Mouse (Mus musculus) kidney, adult 9 months (tissue): Measurements from ENCODE around the gene Cmss1.
A peak's percentile ranks its signal among the peaks of the same experiment; 100 is the strongest.

ENCODE experiments used
- DNase-seq: peaks from one replicate; pipeline ENCODE4 v3.0.0; 2022

Gene Cmss1

GRCm38 (mm10) chr16:57606444-57607227 lies at the start of gene Cmss1:
Cmss1 (minus strand) TSS chr16:57606864.
- DNase-seq = peak; percentile 81

- peak; percentile 65 for DNase-seq
Measured at GRCm38 (mm10) chr16:57649888-57650287, 43.2 kb upstream of the Cmss1 start.

- DNase-seq = no peak
Measured at GRCm38 (mm10) chr16:57641346-57641885, 34.8 kb upstream of the Cmss1 start.

GRCm38 (mm10) chr16:57634766-57635165 lies 28.1 kb upstream of the Cmss1 start:
- no peak for DNase-seq

DNA sequence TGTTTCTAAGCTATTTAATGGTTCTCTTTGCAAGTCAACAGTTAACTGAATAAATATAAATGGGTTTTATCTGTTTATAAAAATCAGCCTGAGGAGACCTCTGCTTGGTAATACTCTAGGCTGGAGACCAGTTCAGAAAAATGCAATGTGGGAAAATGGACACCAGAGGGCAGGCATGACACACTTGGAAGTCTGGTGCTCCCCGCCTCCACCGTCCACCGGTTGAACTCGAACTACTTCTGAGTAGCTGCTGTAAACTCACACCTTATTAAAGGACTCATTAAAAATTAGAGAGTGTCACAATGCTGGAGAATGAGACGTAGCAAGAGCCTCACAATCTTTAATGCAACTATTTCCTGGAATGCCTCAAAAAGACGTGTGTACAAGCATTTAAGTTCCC lies 27.5 kb upstream of the Cmss1 start:
- peak; percentile 77 for DNase-seq

GRCm38 (mm10) chr16:57611768-57612167 lies 5.1 kb upstream of the Cmss1 start:
- peak; percentile 44 for DNase-seq

GRCm38 (mm10) chr16:57601031-57601430 lies 5.6 kb downstream of the Cmss1 start:
- no peak for DNase-seq

GRCm38 (mm10) chr16:57597295-57597957 lies 9.2 kb downstream of the Cmss1 start:
- no peak for DNase-seq

DNA sequence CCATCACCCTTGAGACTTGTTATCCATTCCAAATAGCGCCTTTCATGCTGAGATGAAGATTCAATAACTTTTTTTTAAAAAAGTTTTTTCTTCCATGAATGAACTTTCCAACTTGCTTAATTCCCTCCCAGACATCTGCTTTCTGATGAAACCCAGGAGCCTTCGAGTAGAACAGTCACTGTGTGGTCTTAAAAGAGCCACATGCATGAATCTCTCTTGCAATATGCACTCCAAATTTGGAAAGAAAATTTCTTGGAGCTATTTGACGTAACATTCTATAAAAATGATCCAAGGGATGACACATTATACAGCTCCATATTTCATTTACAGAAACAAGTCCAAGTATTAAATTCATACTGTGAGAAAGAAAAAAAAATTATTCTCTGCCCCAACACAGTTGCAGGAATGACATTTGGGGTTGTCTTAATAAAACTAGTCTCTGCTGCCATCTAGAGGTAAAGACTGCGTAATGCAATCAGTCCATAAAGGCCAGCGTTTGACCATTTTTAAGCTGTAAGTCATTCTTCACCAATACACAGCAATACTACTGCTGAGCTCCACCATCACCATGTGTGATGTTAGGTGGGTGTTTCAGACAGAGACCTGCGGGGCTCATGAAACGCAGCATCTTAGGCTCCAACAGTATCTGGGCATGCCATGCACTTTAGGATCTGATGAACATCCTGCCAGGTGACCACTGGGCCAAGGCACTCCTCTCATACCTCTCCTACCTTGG lies 13.1 kb downstream of the Cmss1 start:
- peak; percentile 74 for DNase-seq

GRCm38 (mm10) chr16:57585201-57585600 lies 21.5 kb downstream of the Cmss1 start:
- no peak for DNase-seq

- peak; percentile 66 for DNase-seq
Measured at GRCm38 (mm10) chr16:57582008-57582407, 24.7 kb downstream of the Cmss1 start.

GRCm38 (mm10) chr16:57580041-57580440 lies 26.6 kb downstream of the Cmss1 start:
- DNase-seq = peak; percentile 31

DNA sequence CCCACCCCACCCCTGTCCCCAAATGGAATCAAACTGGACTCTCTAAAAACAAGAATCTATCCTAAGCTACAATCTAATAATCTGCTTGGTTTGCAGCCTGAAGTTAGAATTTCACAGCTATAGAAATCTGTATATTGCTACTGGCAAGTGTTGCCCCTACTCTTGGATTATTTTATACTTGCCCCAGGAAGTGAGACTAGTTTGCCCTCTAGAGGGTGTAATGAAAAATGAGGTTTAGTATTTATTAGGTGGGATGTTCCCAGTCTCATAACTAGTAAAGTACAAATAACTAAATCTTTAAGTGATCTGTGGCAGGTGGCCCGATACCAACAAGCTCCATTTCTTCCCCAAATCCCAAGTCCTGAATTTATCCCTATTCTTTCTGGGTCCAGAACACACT lies 29.1 kb downstream of the Cmss1 start:
- DNase-seq = no peak

DNA sequence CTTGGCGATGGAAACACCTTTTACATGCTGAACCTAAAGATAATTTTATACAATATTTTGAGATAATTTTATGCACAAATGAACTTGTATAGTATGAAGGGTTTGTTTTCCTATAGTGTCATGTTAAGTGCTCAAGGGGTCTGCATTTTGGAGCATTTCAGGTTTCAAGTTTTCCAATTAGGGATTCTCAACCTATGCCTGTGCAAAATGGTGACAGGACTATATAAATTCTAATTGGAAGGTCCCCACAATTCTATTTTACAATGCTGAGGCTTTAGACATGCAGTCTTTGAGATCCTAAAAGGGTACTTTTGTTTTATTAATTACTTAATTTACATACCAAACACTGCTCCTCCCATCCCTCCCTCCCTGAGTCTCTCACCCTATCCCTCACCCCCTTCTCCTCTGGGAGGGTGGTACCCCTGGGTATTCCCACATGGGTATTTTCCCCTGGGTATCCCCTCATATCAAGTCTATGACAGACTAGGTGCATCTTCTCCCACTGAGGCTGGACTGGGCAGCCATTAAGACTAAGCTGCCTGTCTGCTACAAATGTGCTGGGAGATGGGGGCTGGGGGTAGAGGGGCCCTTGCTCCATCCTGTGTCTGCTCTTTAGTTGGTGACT lies 30.8 kb downstream of the Cmss1 start:
- DNase-seq = no peak

DNA sequence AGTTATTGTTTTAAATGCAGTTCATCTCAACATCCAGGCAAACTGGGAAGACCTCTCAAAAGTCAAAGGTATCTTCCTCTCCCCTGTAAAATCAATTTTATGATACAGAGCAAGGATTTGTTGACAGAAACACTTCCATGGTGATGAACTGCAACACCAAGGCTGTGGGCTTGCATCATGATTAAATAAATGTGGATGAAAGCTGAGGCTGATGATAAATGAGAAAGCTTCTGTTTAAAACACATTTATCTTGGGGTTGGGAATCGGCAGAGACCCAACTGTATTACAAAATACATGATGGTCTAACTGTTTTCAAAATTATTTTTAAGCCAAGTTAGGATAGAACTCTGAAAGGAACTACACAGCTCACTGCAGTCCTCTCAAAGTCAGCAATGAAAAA lies 32.8 kb downstream of the Cmss1 start:
- DNase-seq = no peak

DNA sequence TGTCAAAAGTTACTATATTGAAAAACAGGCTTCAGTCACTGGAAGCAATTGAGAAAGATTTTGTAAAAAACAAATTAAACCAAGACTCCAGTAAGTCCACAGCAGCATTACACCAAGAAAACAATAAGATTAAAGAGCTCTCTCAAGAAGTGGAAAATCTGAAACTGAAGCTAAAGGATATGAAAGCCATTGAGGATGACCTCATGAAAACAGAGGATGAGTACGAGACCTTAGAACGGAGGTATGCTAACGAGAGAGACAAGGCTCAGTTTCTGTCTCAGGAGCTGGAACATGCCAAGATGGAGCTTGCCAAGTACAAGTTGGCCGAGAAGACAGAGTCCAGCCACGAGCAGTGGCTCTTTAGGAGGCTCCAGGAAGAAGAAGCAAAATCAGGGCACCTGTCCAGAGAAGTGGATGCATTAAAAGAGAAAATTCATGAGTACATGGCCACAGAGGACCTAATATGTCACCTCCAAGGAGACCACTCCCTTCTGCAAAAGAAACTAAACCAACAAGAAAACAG lies 35.8 kb downstream of the Cmss1 start:
- no peak for DNase-seq

- DNase-seq = no peak
Measured at GRCm38 (mm10) chr16:57568648-57569404, 37.8 kb downstream of the Cmss1 start.

DNA sequence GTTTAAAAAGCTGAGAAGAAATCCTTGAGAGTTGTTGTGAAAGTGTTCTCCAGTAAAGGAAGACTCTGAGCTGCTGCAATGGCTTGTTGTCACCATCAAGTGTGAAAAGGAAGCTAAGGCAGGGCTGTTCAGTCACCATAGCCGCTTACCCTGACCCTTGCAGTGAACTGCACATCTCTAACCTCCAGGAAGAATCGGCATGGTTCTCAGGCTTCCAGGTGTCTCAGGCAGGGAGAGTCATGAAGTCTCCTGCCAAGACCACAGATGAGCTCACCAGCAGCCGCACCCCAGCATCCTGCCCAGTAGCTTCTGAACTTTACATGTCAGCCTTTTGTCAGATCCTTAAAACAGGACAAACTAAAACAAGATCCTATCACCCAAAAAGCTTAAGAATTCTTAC lies 40.4 kb downstream of the Cmss1 start:
- DNase-seq = no peak

DNA sequence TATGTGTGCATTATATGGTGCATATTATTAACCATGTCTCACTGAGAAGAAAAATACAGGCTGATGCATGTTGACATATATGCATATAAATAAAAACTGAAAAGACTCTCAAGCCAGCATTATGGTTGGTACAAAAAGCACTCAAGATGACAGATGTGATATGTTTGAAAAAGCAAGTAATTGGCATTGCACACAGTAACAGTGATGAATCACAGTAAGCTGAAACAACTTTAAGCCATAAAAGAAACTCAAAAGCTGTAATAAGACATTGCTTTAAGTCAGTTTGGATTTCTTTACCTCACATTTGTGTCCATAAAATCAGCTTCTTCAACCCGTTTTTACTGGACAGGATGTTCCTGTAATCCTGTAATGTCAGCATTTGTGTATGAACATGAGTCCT lies 41.9 kb downstream of the Cmss1 start:
- no peak for DNase-seq

DNA sequence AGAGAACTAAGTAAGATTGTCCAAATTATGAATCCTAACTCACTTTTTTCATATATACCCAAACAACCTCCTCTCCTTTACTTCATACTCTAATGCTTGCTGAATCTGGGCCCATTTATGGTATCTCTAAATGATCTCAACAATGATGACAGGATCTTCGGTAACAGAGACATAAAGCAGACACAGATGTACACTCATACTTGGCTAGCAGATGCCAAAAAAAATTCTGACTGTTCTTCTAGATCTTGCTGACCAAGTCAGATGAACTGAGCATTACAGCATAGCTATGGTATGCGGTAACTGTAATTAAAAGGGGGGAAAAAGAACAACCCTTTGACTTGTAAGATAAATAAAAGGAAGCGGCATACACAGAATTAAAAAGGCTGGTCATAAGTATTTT lies 43.2 kb downstream of the Cmss1 start:
- peak; percentile 26 for DNase-seq

- DNase-seq = no peak
Measured at GRCm38 (mm10) chr16:57560185-57560584, 46.5 kb downstream of the Cmss1 start.

- no peak for DNase-seq
Measured at GRCm38 (mm10) chr16:57558258-57558657, 48.4 kb downstream of the Cmss1 start.
